Comparison of ENCODE assay signal across 10 mouse cellular contexts in genomic region chr19:22692553-22692952, GRCm38 (mm10).
DNase-seq lines count a peak whose midpoint lies in the region; ATAC-seq and TF ChIP-seq lines count a peak whose summit lies in the region.
"Had no signal": no experiment of that assay in that cellular context is flagged by ENCODE, and none has a peak within 500 bp of the region (broad histone marks: within the 10 kb centered on the region; RNA-seq: fewer than 3 reads in every experiment).

No protein-coding gene starts in this region.

- no peaks in the 10 kb centered on the region for H3K9me3 ChIP-seq in heart, embryonic 11.5 days (replicated peaks; ENCODE audit: control insufficient read depth, low read length)
- H3K9me3 ChIP-seq in embryonic facial prominence, embryonic 14.5 days (ENCODE audit: control insufficient read depth, low read length) = no peaks in the 10 kb centered on the region
- H3K9me3 ChIP-seq in limb, embryonic 13.5 days = no peaks in the 10 kb centered on the region
- no peaks in the 10 kb centered on the region for H3K9me3 ChIP-seq in stomach, postnatal 0 days (ENCODE audit: control insufficient read depth, low read length)

- no peak overlapping the region for H3K4me2 ChIP-seq in heart, embryonic 11.5 days
- H3K4me2 ChIP-seq in embryonic facial prominence, embryonic 14.5 days (ENCODE audit: low read depth, low read length) = no peak overlapping the region
- H3K4me2 ChIP-seq in limb, embryonic 13.5 days (replicated peaks) = peak overlapping the region; percentile 48
- no peak overlapping the region for H3K4me2 ChIP-seq in stomach, postnatal 0 days (replicated peaks; ENCODE audit: low read depth)

- no peak for TF ChIP-seq EP300 in stomach, postnatal 0 days (optimal IDR thresholded peaks at IDR 0.05)

- no peak for ATAC-seq in heart, embryonic 11.5 days (replicated peaks; ENCODE audit: insufficient number of reproducible peaks, low FRiP score, low TSS enrichment)
- ATAC-seq in embryonic facial prominence, embryonic 14.5 days (ENCODE audit: low read depth) = no peak
- no peak for ATAC-seq in limb, embryonic 13.5 days (ENCODE audit: low FRiP score, low read depth)
- no peak for ATAC-seq in erythroid progenitor cell, adult 5-6 weeks (replicated peaks; ENCODE audit: low FRiP score, poor library complexity, severe bottlenecking)
- no peak for ATAC-seq in stomach, postnatal 0 days (ENCODE audit: low FRiP score, low TSS enrichment)

- 63% methylated on average over 4 of the region's 4 CpGs for WGBS in heart, embryonic 11.5 days (ENCODE audit: insufficient replicate concordance)
- 46% methylated on average over 4 of the region's 4 CpGs for WGBS in embryonic facial prominence, embryonic 14.5 days
- 40% methylated on average over 4 of the region's 4 CpGs for WGBS in limb, embryonic 13.5 days
- WGBS in stomach, postnatal 0 days = 56% methylated on average over 4 of the region's 4 CpGs

- no peaks in the 10 kb centered on the region for H3K36me3 ChIP-seq in heart, embryonic 11.5 days (ENCODE audit: control insufficient read depth, insufficient read depth, low read length)
- H3K36me3 ChIP-seq in embryonic facial prominence, embryonic 14.5 days (ENCODE audit: control insufficient read depth, insufficient read depth, low read length) = no peaks in the 10 kb centered on the region
- no peaks in the 10 kb centered on the region for H3K36me3 ChIP-seq in limb, embryonic 13.5 days
- no peaks in the 10 kb centered on the region for H3K36me3 ChIP-seq in stomach, postnatal 0 days (ENCODE audit: control insufficient read depth, insufficient read depth, low read length)

- DNase-seq in heart, adult 11 months = peak; percentile 90
- peak; percentile 86 for DNase-seq in Muller cell, postnatal 12 days (ENCODE audit: inconsistent ontology term)
- DNase-seq in embryonic facial prominence, embryonic 14.5 days (ENCODE audit: low spot score) = peak; percentile 50
- no peak for DNase-seq in stomach, postnatal 0 days (ENCODE audit: low spot score)
- DNase-seq: cerebellum, postnatal 25 days; lung, postnatal 14 days; spleen, adult 18-20 months had no signal

- TF ChIP-seq CTCF in stomach, postnatal 0 days (IDR thresholded peaks at IDR 0.05; ENCODE audit: low read depth) = no peak

- no peaks in the 10 kb centered on the region for H3K27me3 ChIP-seq in heart, embryonic 11.5 days (ENCODE audit: control insufficient read depth, insufficient read depth, low read length)
- no peaks in the 10 kb centered on the region for H3K27me3 ChIP-seq in embryonic facial prominence, embryonic 14.5 days (replicated peaks; ENCODE audit: control insufficient read depth, insufficient read depth, low read length)
- no peaks in the 10 kb centered on the region for H3K27me3 ChIP-seq in limb, embryonic 13.5 days
- no peaks in the 10 kb centered on the region for H3K27me3 ChIP-seq in stomach, postnatal 0 days (ENCODE audit: control insufficient read depth, insufficient read depth, low read length)

- no peak overlapping the region for H3K9ac ChIP-seq in heart, embryonic 11.5 days (ENCODE audit: low read depth, low read length)
- H3K9ac ChIP-seq in embryonic facial prominence, embryonic 14.5 days (ENCODE audit: low read depth, low read length) = peak overlapping the region; percentile 31; the same call in 1 of the 2 replicates
- H3K9ac ChIP-seq in limb, embryonic 13.5 days = peak overlapping the region; percentile 48; the same call in 1 of the 2 replicates
- H3K9ac ChIP-seq in stomach, postnatal 0 days (ENCODE audit: low read length) = no peak overlapping the region

- H3K4me3 ChIP-seq in heart, embryonic 11.5 days (ENCODE audit: low read depth, low read length) = no peak overlapping the region
- H3K4me3 ChIP-seq in embryonic facial prominence, embryonic 14.5 days (ENCODE audit: low read depth, low read length) = no peak overlapping the region
- peak overlapping the region; percentile 24 for H3K4me3 ChIP-seq in limb, embryonic 13.5 days
- H3K4me3 ChIP-seq in stomach, postnatal 0 days (ENCODE audit: low read depth, low read length) = no peak overlapping the region

- no peak overlapping the region for H3K27ac ChIP-seq in heart, embryonic 11.5 days (ENCODE audit: low read depth, low read length)
- H3K27ac ChIP-seq in embryonic facial prominence, embryonic 14.5 days (replicated peaks; ENCODE audit: low read depth, low read length) = no peak overlapping the region
- H3K27ac ChIP-seq in limb, embryonic 13.5 days = peak overlapping the region; percentile 67
- no peak overlapping the region for H3K27ac ChIP-seq in stomach, postnatal 0 days (replicated peaks)

- H3K4me1 ChIP-seq in heart, embryonic 11.5 days (ENCODE audit: control insufficient read depth, insufficient read depth, low read length) = no peaks in the 10 kb centered on the region
- H3K4me1 ChIP-seq in embryonic facial prominence, embryonic 14.5 days (ENCODE audit: control insufficient read depth, insufficient read depth, low read length) = peaks cover 5% of the 10 kb centered on the region; the same call in 1 of the 2 replicates
- peaks cover 16% of the 10 kb centered on the region for H3K4me1 ChIP-seq in limb, embryonic 13.5 days
- H3K4me1 ChIP-seq in stomach, postnatal 0 days (replicated peaks; ENCODE audit: control insufficient read depth, insufficient read depth) = no peaks in the 10 kb centered on the region

Comparison
In these comparisons a context has a peak if more than half of its experiments do, and no peak if none do; other contexts are left out.
1. H3K9ac ChIP-seq: peak in embryonic facial prominence, embryonic 14.5 days (single experiment) and limb, embryonic 13.5 days (single experiment); none in heart, embryonic 11.5 days (single experiment) and stomach, postnatal 0 days (single experiment).